ENCODE assay signal across 8 mouse cellular contexts in genomic region chr12:111537796-111538291, GRCm38 (mm10). TPM values are rescaled to one million over a fixed set of nuclear protein-coding genes. Genes with fewer than 3 reads are reported as not detected.
DNase-seq lines count a peak whose midpoint lies in the region; ATAC-seq and TF ChIP-seq lines count a peak whose summit lies in the region.

Gene Eif5, plus strand, starts transcription at chr12:111538016.

- H3K27me3 ChIP-seq in embryonic facial prominence, embryonic 13.5 days = no peaks in the 10 kb centered on the region
- no peaks in the 10 kb centered on the region for H3K27me3 ChIP-seq in kidney, adult 2 months (replicated peaks; ENCODE audit: control insufficient read depth, insufficient read depth, low read length)
- H3K27me3 ChIP-seq in limb, embryonic 12.5 days = no peaks in the 10 kb centered on the region
- H3K27me3 ChIP-seq in midbrain, embryonic 15.5 days (replicated peaks) = no peaks in the 10 kb centered on the region
- H3K27me3 ChIP-seq in spleen, adult 2 months (ENCODE audit: control insufficient read depth, insufficient read depth, low read length) = no peaks in the 10 kb centered on the region

- peak; percentile 73 for TF ChIP-seq POLR2A in kidney, adult 2 months (IDR thresholded peaks at IDR 0.05; ENCODE audit: low read depth, low read length)
- peak; percentile 88 for TF ChIP-seq POLR2A in spleen, adult 2 months (IDR thresholded peaks at IDR 0.05; ENCODE audit: low read depth, low read length)

- H3K4me3 ChIP-seq in embryonic facial prominence, embryonic 13.5 days = peak within 1 kb of the TSS; percentile 96
- peak within 1 kb of the TSS; percentile 97 for H3K4me3 ChIP-seq in kidney, adult 2 months (ENCODE audit: insufficient read depth, low read depth, low read length)
- peak within 1 kb of the TSS; percentile 95 for H3K4me3 ChIP-seq in limb, embryonic 12.5 days (replicated peaks)
- H3K4me3 ChIP-seq in midbrain, embryonic 15.5 days = peak within 1 kb of the TSS; percentile 85
- peak within 1 kb of the TSS; percentile 96 for H3K4me3 ChIP-seq in spleen, adult 2 months (ENCODE audit: extremely low read depth, insufficient read depth, insufficient read length)

- ATAC-seq in embryonic facial prominence, embryonic 13.5 days (ENCODE audit: insufficient number of reproducible peaks, insufficient read depth, low FRiP score, low TSS enrichment, low read depth) = peak; percentile 98
- peak; percentile 99 for ATAC-seq in limb, embryonic 12.5 days (ENCODE audit: insufficient number of reproducible peaks, insufficient read depth, low FRiP score, low TSS enrichment, low read depth)
- ATAC-seq in midbrain, embryonic 15.5 days (replicated peaks) = peak; percentile 98

- DNase-seq in 3134 (ENCODE audit: extremely low read depth, insufficient read length, low spot score) = peak; percentile 97
- DNase-seq in adrenal gland, postnatal 36 days = peak; percentile 99
- DNase-seq in heart, adult 18-20 months = peak; percentile 100
- DNase-seq in kidney, adult 2 months = peak; percentile 99
- DNase-seq in spleen, adult 2 months (ENCODE audit: low read depth in 1 of 2, low spot score in 2 of 2) = peak; percentile 98

- H3K9me3 ChIP-seq in embryonic facial prominence, embryonic 13.5 days = no peaks in the 10 kb centered on the region
- H3K9me3 ChIP-seq in limb, embryonic 12.5 days = no peaks in the 10 kb centered on the region
- H3K9me3 ChIP-seq in midbrain, embryonic 15.5 days = no peaks in the 10 kb centered on the region

- H3K27ac ChIP-seq in embryonic facial prominence, embryonic 13.5 days = peak within 1 kb of the TSS; percentile 96
- peak within 1 kb of the TSS; percentile 98 for H3K27ac ChIP-seq in kidney, adult 2 months (ENCODE audit: insufficient read depth, low read depth, low read length)
- H3K27ac ChIP-seq in limb, embryonic 12.5 days = peak within 1 kb of the TSS; percentile 97
- peak within 1 kb of the TSS; percentile 97 for H3K27ac ChIP-seq in midbrain, embryonic 15.5 days
- peak within 1 kb of the TSS; percentile 98 for H3K27ac ChIP-seq in spleen, adult 2 months (ENCODE audit: insufficient read depth, low read length)

- peaks cover 38% of the 10 kb centered on the region for H3K36me3 ChIP-seq in embryonic facial prominence, embryonic 13.5 days
- peaks cover 18% of the 10 kb centered on the region for H3K36me3 ChIP-seq in kidney, adult 2 months (ENCODE audit: control insufficient read depth, insufficient read depth, low read length)
- peaks cover 39% of the 10 kb centered on the region for H3K36me3 ChIP-seq in limb, embryonic 12.5 days
- peaks cover 31% of the 10 kb centered on the region for H3K36me3 ChIP-seq in midbrain, embryonic 15.5 days (replicated peaks)
- peaks cover 20% of the 10 kb centered on the region for H3K36me3 ChIP-seq in spleen, adult 2 months (ENCODE audit: control insufficient read depth, insufficient read depth, low read length)

- peaks cover 30% of the 10 kb centered on the region for H3K4me1 ChIP-seq in embryonic facial prominence, embryonic 13.5 days
- H3K4me1 ChIP-seq in kidney, adult 2 months (ENCODE audit: control insufficient read depth, insufficient read depth, low read length) = peaks cover 12% of the 10 kb centered on the region; the same call in 1 of the 2 replicates
- H3K4me1 ChIP-seq in limb, embryonic 12.5 days (replicated peaks) = peaks cover 35% of the 10 kb centered on the region
- H3K4me1 ChIP-seq in midbrain, embryonic 15.5 days = peaks cover 32% of the 10 kb centered on the region
- H3K4me1 ChIP-seq in spleen, adult 2 months (ENCODE audit: control insufficient read depth, insufficient read depth, insufficient read length) = peaks cover 8% of the 10 kb centered on the region

- H3K4me2 ChIP-seq in embryonic facial prominence, embryonic 13.5 days = peak within 1 kb of the TSS; percentile 84
- H3K4me2 ChIP-seq in limb, embryonic 12.5 days = peak within 1 kb of the TSS; percentile 86
- peak within 1 kb of the TSS; percentile 81 for H3K4me2 ChIP-seq in midbrain, embryonic 15.5 days

- H3K9ac ChIP-seq in embryonic facial prominence, embryonic 13.5 days = peak within 1 kb of the TSS; percentile 98
- H3K9ac ChIP-seq in limb, embryonic 12.5 days (replicated peaks) = peak within 1 kb of the TSS; percentile 98
- peak within 1 kb of the TSS; percentile 89 for H3K9ac ChIP-seq in midbrain, embryonic 15.5 days

- under 1% methylated on average over 43 of the region's 47 CpGs for WGBS in embryonic facial prominence, embryonic 13.5 days
- WGBS in kidney, adult 2 months = under 1% methylated on average over 47 of the region's 47 CpGs
- under 1% methylated on average over 47 of the region's 47 CpGs for WGBS in limb, embryonic 12.5 days
- under 1% methylated on average over 39 of the region's 47 CpGs for WGBS in midbrain, embryonic 15.5 days
- under 1% methylated on average over 32 of the region's 47 CpGs for WGBS in spleen, adult 2 months

- TF ChIP-seq CTCF in kidney, adult 2 months (conservative IDR thresholded peaks at IDR 0.05; ENCODE audit: insufficient read depth, insufficient read length, low read depth, low read length) = no peak
- TF ChIP-seq CTCF in spleen, adult 2 months (IDR thresholded peaks at IDR 0.05; ENCODE audit: extremely low read depth, insufficient read depth, insufficient read length, insufficient replicate concordance) = no peak

RNA-seq across cellular contexts. Expression of gene Eif5, which starts in this region (rescaled TPM):
- 100 to 1,000 TPM; 309 to 376 TPM for total RNA-seq in adrenal gland, postnatal 36 days (2021)
- 507 and 586 TPM in 2 replicates for polyA plus RNA-seq in embryonic facial prominence, embryonic 13.5 days (2015; fragmentation: Nextera tagmentation; extraction: Ambion mirVana)
- 100 to 1,000 TPM; 170 to 186 TPM for total RNA-seq in heart, adult 18-20 months (2021)
- 90.3 and 91.1 TPM in 2 replicates for polyA plus RNA-seq in kidney, adult 2 months (2012; rRNA removed)
- 663 and 718 TPM in 2 replicates for polyA plus RNA-seq in limb, embryonic 12.5 days (2016; fragmentation: Nextera tagmentation; extraction: Ambion mirVana)
- polyA plus RNA-seq in midbrain, embryonic 15.5 days (2015; fragmentation: Nextera tagmentation; extraction: Ambion mirVana) = 475 and 505 TPM in 2 replicates
- polyA plus RNA-seq in spleen, adult 2 months (2012; rRNA removed) = 72.9 and 100 TPM in 2 replicates

Comparison
In these comparisons a context has a peak if more than half of its experiments do, and no peak if none do; other contexts are left out.
1. Peak in every context shown above with its lines: DNase-seq, ATAC-seq, H3K4me3 ChIP-seq and H3K27ac ChIP-seq.